Mouse (Mus musculus): ENCODE results near the gene Psmc3. TPM values are rescaled to one million over a fixed set of nuclear protein-coding genes. Genes with fewer than 3 reads are reported as not detected.

The Psmc3 gene
- polyA plus RNA-seq, 1 experiment from 2014 or later: 186 TPM

DNA sequence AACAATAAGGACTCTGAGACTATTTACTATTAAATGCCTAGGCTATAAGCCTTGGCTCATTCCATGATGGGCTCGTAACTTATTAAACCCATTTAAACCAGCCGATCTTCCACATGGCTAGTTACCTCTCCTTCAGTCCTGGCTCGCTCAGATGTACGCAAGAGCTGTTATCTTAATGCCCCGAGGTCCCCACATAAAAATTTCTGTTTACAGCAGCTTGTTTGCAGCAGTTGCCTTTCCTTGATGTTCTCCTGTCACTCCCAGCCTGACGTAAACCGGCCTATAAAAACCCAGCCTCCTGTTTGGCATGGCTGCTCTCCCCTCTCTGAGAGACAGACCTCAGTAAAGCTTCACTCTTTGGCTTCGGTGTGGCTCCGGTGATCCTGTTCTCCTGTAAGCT, 6.5 kb upstream of the Psmc3 start:
- H3K27ac ChIP-seq (ENCODE audit: low read length): no peak overlapping the region
- no peak overlapping the region for H3K9ac ChIP-seq (replicated peaks; ENCODE audit: low read depth)
- no peaks in the 10 kb centered on the region for H3K4me1 ChIP-seq (ENCODE audit: insufficient read depth, low read depth, low read length)
- no peaks in the 10 kb centered on the region for H3K27me3 ChIP-seq (replicated peaks; ENCODE audit: insufficient read depth, low read length)
- TF ChIP-seq EP300 (IDR thresholded peaks at IDR 0.05) (no peak), CTCF (IDR thresholded peaks at IDR 0.05) (no peak)
- no peak overlapping the region for H3K4me3 ChIP-seq (ENCODE audit: low read depth, low read length)
- DNase-seq (ENCODE audit: low spot score) (no peak), ATAC-seq (no peak)
- H3K4me2 ChIP-seq (replicated peaks; ENCODE audit: low read depth, low read length): no peak overlapping the region
- WGBS: 75% methylated on average over 9 of the region's 9 CpGs
- no peaks in the 10 kb centered on the region for H3K9me3 ChIP-seq (ENCODE audit: low read length)
- no peaks in the 10 kb centered on the region for H3K36me3 ChIP-seq (ENCODE audit: insufficient read depth, low read length)

DNA sequence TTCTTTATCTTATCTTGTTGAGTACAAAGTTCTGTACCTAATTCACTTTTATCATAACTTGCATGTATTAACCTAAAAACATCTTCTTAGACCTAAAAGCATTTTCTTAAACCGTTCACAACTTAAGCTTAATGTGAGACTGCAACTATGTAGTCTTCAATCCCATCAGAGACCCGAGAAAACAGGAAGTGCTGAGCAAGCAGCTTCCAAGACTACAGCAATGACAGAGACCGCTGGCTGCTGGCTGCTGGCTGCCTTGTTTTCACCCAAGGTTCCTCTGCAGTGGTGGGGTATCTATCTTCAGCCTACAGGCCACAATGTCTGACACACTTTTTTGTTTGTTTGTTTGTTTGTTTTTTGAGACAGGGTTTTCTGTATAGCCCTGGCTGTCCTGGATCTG, 1.9 kb upstream of the Psmc3 start:
- DNase-seq (ENCODE audit: low spot score): no peak
- no peak overlapping the region for H3K4me2 ChIP-seq (replicated peaks; ENCODE audit: low read depth, low read length)
- no peaks in the 10 kb centered on the region for H3K27me3 ChIP-seq (replicated peaks; ENCODE audit: insufficient read depth, low read length)
- H3K27ac ChIP-seq (ENCODE audit: low read length): no peak overlapping the region
- 66% methylated on average over 3 of the region's 3 CpGs for WGBS
- H3K4me3 ChIP-seq (ENCODE audit: low read depth, low read length): no peak overlapping the region
- no peak overlapping the region for H3K9ac ChIP-seq (replicated peaks; ENCODE audit: low read depth)
- TF ChIP-seq EP300 (IDR thresholded peaks at IDR 0.05) (no peak), CTCF (IDR thresholded peaks at IDR 0.05) (no peak)
- H3K9me3 ChIP-seq (ENCODE audit: low read length): no peaks in the 10 kb centered on the region
- ATAC-seq: no peak
- peaks cover 6% of the 10 kb centered on the region for H3K4me1 ChIP-seq (ENCODE audit: insufficient read depth, low read depth, low read length)
- peaks cover 17% of the 10 kb centered on the region for H3K36me3 ChIP-seq (ENCODE audit: insufficient read depth, low read length)

DNA sequence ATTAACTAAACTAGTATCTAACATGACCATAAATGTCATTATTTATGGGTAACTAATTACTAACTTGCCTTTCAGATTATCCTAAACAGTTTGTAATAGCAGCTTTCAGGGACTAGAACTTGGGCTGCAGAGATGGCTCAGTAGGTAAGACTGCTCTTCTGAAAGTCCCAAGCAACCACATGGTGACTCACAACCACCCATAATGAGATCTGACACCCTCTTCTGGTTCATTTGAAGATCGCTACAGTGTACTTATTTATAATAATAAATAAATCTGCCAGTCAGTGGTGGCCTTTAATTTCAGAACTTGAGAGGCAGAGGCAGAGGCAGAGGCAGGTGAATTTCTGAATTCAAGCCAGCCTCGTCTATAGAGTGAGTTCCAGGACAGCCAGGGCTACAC, 1.1 kb upstream of the Psmc3 start:
- DNase-seq (ENCODE audit: low spot score) (peak; percentile 35), ATAC-seq (no peak)
- Histone ChIP-seq H3K4me3 (ENCODE audit: low read depth, low read length) (no peak overlapping the region), H3K9ac (replicated peaks; ENCODE audit: low read depth) (no peak overlapping the region), H3K27me3 (replicated peaks; ENCODE audit: insufficient read depth, low read length) (no peaks in the 10 kb centered on the region), H3K27ac (ENCODE audit: low read length) (no peak overlapping the region), H3K36me3 (ENCODE audit: insufficient read depth, low read length) (peaks cover 25% of the 10 kb centered on the region), H3K4me2 (replicated peaks; ENCODE audit: low read depth, low read length) (no peak overlapping the region), H3K4me1 (ENCODE audit: insufficient read depth, low read depth, low read length) (peaks cover 6% of the 10 kb centered on the region), H3K9me3 (ENCODE audit: low read length) (no peaks in the 10 kb centered on the region)
- TF ChIP-seq EP300 (IDR thresholded peaks at IDR 0.05) (no peak), CTCF (IDR thresholded peaks at IDR 0.05) (peak; percentile 41)
- 41% methylated on average over 2 of the region's 2 CpGs for WGBS

DNA sequence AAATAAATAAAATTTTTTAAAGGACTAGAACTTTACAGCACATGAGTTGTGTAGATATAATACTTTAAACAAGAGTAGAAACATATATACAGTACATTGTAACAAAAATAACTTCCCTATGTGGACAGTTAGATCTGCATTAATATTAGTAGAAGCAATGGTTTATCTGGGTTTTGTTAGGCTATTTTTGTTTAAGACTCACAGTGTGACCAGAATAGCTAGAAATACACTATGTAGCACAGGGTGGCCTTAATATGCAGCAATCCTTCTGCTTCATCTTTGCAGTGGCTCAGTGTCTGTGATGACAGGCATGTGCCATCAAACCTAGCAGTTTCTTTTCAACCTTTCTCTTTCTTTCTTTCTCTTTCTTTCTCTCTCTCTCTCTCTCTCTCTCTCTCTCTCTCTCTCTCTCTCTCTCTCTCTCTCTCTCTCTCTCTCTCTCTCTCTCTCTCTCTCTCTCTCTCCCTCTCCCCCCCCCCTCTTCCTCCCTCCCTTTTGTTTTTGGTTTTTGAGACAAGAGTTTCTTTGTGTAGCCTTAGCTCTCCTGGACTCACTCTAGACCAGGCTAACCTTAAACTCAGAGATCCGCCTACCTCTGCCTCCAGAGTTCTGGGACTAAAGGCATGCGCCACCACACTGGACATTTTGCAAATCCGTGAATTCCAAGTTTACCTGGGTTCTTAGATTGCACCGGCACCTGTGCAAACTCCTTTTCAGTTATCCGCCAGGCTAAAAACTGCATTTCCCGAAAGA, 452 bp upstream of the Psmc3 start:
- peak overlapping the region; percentile 84 for H3K4me3 ChIP-seq (ENCODE audit: low read depth, low read length)
- 0% methylated on average over 6 of the region's 6 CpGs for WGBS
- H3K36me3 ChIP-seq (ENCODE audit: insufficient read depth, low read length): peaks cover 30% of the 10 kb centered on the region
- no peaks in the 10 kb centered on the region for H3K9me3 ChIP-seq (ENCODE audit: low read length)
- DNase-seq (ENCODE audit: low spot score) (no peak), ATAC-seq (peak; percentile 30; the same call in 1 of the 2 replicates)
- H3K4me2 ChIP-seq (replicated peaks; ENCODE audit: low read depth, low read length): peak overlapping the region; percentile 85
- H3K27ac ChIP-seq (ENCODE audit: low read length): 0 out of 2 replicates have a peak overlapping the region, but pooled peaks have one; percentile 83
- peaks cover 6% of the 10 kb centered on the region for H3K4me1 ChIP-seq (ENCODE audit: insufficient read depth, low read depth, low read length)
- no peak for TF ChIP-seq EP300 (IDR thresholded peaks at IDR 0.05)
- TF ChIP-seq CTCF (IDR thresholded peaks at IDR 0.05): no peak
- H3K27me3 ChIP-seq (replicated peaks; ENCODE audit: insufficient read depth, low read length): no peaks in the 10 kb centered on the region
- peak overlapping the region; percentile 93 for H3K9ac ChIP-seq (replicated peaks; ENCODE audit: low read depth)

DNA sequence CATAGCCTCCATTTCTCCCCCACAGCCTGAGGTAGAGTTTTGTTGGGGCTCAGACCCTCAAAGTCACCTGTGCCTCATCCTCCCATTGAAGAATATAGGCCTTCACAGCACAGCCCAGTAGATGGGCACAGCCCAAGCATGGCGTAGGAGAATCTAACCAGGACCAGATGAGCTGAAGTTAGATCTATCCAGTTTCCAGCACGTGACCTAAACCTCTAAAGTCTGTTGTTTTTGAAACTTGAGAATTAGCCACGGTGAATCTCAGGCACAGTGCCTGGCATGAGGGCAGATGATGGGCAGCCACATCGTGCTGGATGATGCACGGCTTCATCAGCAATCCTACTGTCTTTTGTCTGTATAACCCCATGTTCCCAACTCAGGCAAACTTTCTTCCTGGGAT, 4.6 kb downstream of the Psmc3 start:
- no peak for TF ChIP-seq EP300 (IDR thresholded peaks at IDR 0.05)
- TF ChIP-seq CTCF (IDR thresholded peaks at IDR 0.05): no peak
- 92% methylated on average over 5 of the region's 5 CpGs for WGBS

DNA sequence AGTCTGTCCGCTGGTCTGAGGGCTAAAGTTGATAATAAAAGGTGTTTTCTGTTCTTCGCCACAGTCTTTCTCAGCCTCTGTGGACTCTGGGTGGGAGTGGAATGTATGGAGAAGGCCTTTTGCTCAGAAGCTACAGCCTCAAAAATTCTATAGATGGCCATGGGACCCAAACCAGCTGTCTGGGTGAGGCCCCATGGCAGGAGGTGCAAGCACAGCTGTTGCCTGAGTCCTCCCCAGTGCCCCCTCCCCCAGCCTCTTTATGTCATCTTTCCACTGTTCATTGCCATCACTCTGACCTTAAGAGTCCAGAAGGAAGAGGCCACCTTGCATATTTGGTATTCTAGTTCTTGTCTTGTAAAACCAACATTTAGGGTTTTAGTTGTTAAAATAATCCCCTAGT, 5.6 kb downstream of the Psmc3 start:
- Histone ChIP-seq H3K4me1 (ENCODE audit: insufficient read depth, low read depth, low read length) (peaks cover 6% of the 10 kb centered on the region), H3K27me3 (replicated peaks; ENCODE audit: insufficient read depth, low read length) (no peaks in the 10 kb centered on the region), H3K4me3 (ENCODE audit: low read depth, low read length) (no peak overlapping the region), H3K4me2 (replicated peaks; ENCODE audit: low read depth, low read length) (no peak overlapping the region), H3K36me3 (ENCODE audit: insufficient read depth, low read length) (peaks cover 55% of the 10 kb centered on the region), H3K9me3 (ENCODE audit: low read length) (no peaks in the 10 kb centered on the region), H3K9ac (replicated peaks; ENCODE audit: low read depth) (no peak overlapping the region), H3K27ac (ENCODE audit: low read length) (no peak overlapping the region)
- WGBS: 94% methylated on average over 2 of the region's 2 CpGs
- ATAC-seq (no peak), DNase-seq (ENCODE audit: low spot score) (no peak)
- TF ChIP-seq CTCF (IDR thresholded peaks at IDR 0.05) (no peak), EP300 (IDR thresholded peaks at IDR 0.05) (no peak)

More for the DNA sequence above, 4.6 kb downstream of the Psmc3 start:
- Histone ChIP-seq H3K9ac (replicated peaks; ENCODE audit: low read depth) (no peak overlapping the region), H3K36me3 (ENCODE audit: insufficient read depth, low read length) (peaks cover 50% of the 10 kb centered on the region), H3K4me2 (replicated peaks; ENCODE audit: low read depth, low read length) (no peak overlapping the region), H3K4me1 (ENCODE audit: insufficient read depth, low read depth, low read length) (peaks cover 6% of the 10 kb centered on the region), H3K27ac (ENCODE audit: low read length) (no peak overlapping the region), H3K27me3 (replicated peaks; ENCODE audit: insufficient read depth, low read length) (no peaks in the 10 kb centered on the region), H3K9me3 (ENCODE audit: low read length) (no peaks in the 10 kb centered on the region), H3K4me3 (ENCODE audit: low read depth, low read length) (no peak overlapping the region)
- DNase-seq (ENCODE audit: low spot score) (no peak), ATAC-seq (no peak)

Measured in lung, postnatal 0 days (tissue).